Mouse (Mus musculus): ENCODE measurements around the gene Tdp2.

- TF ChIP-seq POLR2A (IDR thresholded peaks at IDR 0.05; ENCODE audit: borderline replicate concordance, control insufficient read depth, low read depth, low read length) (no peak), CTCF (IDR thresholded peaks at IDR 0.05; ENCODE audit: control insufficient read depth, insufficient read depth, low read length) (no peak)
Measured at GRCm38 (mm10) chr13:24880704-24881103, 49.2 kb downstream of the Tdp2 start.
